Mouse (Mus musculus) limb, embryonic 15.5 days (tissue): Measurements from ENCODE around the gene Ino80d. TPM values are rescaled to one million over a fixed set of nuclear protein-coding genes. Genes with fewer than 3 reads are reported as not detected.

Experiments used
- ATAC-seq: fragments of 200-750 bp; cut with Nextera tagmentation; 2 replicates; pipeline ENCODE4 v1.8.0; 2017; ENCODE audit warnings: low read depth, moderate TSS enrichment; ENCODE audit not compliant: insufficient number of reproducible peaks, low FRiP score, low TSS enrichment
- H3K27ac ChIP-seq: fragments of 300-500 bp; sonication (generic); 2 replicates; pipeline ENCODE4 v1.5.1; 2015; ENCODE audit warnings: moderate library complexity, mild to moderate bottlenecking, inconsistent platforms
- H3K27me3 ChIP-seq: fragments of 300-500 bp; sonication (generic); 2 replicates; pipeline ENCODE4 v1.6.1; 2015; ENCODE audit warnings: inconsistent platforms
- H3K36me3 ChIP-seq: fragments of 300-500 bp; sonication (generic); 2 replicates; pipeline ENCODE4 v1.6.1; 2015; ENCODE audit warnings: inconsistent platforms
- H3K4me1 ChIP-seq: fragments of 300-500 bp; sonication (generic); 2 replicates; pipeline ENCODE4 v1.6.1; 2015; ENCODE audit warnings: inconsistent platforms
- H3K4me2 ChIP-seq: fragments of 300-500 bp; sonication (generic); 2 replicates; pipeline ENCODE4 v1.6.1; 2015; ENCODE audit warnings: mild to moderate bottlenecking, inconsistent platforms
- H3K4me3 ChIP-seq: fragments of 300-500 bp; sonication (generic); 2 replicates; pipeline ENCODE4 v1.5.1; 2015; ENCODE audit warnings: mild to moderate bottlenecking, inconsistent platforms
- H3K9ac ChIP-seq: fragments of 300-500 bp; sonication (generic); 2 replicates; pipeline ENCODE4 v1.6.1; 2015; ENCODE audit warnings: inconsistent platforms
- H3K9me3 ChIP-seq: fragments of 300-500 bp; sonication (generic); 2 replicates; pipeline ENCODE4 v1.6.1; 2016; ENCODE audit warnings: inconsistent platforms
- WGBS: fragments of 180-500 bp; shearing (Covaris S2); methylation state at CpG from one replicate; pipeline ENCODE4 v1.1.7; 2015; 5-methylcytosine and 5-hydroxymethylcytosine counted together
- microRNA-seq: library from miRNA; unstranded; fragments of <30 nt; microRNA quantifications from one replicate; pipeline ENCODE4, GENCODE M21; 2016
- polyA plus RNA-seq: library from polyadenylated mRNA; unstranded; fragments of >200 nt; fragmentation: Nextera tagmentation; extraction: Ambion mirVana; gene quantifications from 2 replicates; pipeline ENCODE4 v1.2.1, GENCODE M21; 2015

Ino80d gene
- polyA plus RNA-seq, 1 experiment from 2014 or later, result 11.3 TPM

DNA sequence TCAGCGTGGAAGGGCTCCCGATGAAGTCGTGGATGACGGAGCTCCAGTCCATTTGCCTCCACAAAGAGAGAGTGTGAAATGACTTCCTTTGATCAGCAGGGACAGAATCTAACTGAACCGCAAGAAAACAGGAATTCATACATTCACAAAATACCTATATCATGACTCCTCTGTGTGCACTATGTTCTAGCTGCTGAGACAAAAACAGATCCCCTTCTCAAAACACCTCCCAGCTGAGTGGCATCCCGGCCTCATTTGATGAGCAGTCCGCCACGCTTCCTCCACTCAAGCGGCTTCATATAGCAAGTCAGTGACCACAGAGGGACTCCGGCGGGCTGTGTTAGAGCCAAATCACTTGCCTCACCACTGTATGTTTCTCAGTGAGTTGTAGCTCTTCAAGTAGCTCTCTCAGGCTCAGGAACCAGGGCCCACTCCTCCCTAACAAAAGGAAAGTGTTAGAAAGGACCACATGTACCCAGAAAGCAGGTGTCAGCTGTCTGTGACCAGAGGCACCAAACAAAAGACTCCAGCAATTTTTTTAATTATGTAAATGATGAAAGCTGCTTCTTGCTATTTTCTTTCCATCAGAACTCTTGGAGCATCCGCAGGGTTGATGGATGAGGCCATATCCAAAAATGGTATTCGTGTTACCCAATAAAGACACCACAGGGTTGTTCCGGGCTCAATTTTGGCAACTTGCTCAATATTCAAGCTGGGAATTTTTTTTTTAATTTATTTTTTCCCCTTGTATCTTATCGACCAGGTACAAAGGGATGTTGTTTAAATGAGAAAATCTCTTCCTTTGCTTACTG lies 181.0 kb downstream of the Ino80d start:
- Histone ChIP-seq H3K27me3 (no peaks in the 10 kb centered on the region), H3K9me3 (no peaks in the 10 kb centered on the region), H3K4me3 (no peak overlapping the region), H3K9ac (no peak overlapping the region), H3K36me3 (no peaks in the 10 kb centered on the region), H3K27ac (no peak overlapping the region), H3K4me1 (peaks cover 19% of the 10 kb centered on the region), H3K4me2 (no peak overlapping the region)
- 68% methylated on average over 15 of the region's 15 CpGs for WGBS
- no peak for ATAC-seq

DNA sequence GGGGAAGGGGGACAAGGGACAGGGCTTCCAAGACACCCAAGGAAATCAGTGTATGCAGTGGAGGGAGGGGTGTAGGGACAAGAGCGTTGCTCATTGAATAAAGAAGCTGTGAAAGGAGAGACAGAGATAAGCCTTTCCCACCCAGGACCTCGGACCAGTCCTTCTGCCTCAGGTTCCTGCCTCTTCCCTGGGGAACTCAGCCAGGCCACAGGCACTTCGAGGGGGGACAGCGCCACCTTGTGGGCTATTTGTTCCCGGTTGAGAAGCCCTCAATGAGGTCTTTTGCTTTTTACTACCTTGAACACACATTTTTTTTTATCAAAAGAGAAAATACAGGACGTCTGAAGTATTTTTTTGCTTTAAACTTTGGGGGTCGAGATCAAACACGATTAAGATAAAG lies 185.0 kb downstream of the Ino80d start:
- no peak overlapping the region for H3K9ac ChIP-seq
- 8% methylated on average over 8 of the region's 8 CpGs for WGBS
- no peak for ATAC-seq
- H3K9me3 ChIP-seq, result no peaks in the 10 kb centered on the region
- no peaks in the 10 kb centered on the region for H3K27me3 ChIP-seq
- no peak overlapping the region for H3K4me2 ChIP-seq
- no peak overlapping the region for H3K27ac ChIP-seq
- peaks cover 12% of the 10 kb centered on the region for H3K4me1 ChIP-seq
- no peak overlapping the region for H3K4me3 ChIP-seq
- no peaks in the 10 kb centered on the region for H3K36me3 ChIP-seq

DNA sequence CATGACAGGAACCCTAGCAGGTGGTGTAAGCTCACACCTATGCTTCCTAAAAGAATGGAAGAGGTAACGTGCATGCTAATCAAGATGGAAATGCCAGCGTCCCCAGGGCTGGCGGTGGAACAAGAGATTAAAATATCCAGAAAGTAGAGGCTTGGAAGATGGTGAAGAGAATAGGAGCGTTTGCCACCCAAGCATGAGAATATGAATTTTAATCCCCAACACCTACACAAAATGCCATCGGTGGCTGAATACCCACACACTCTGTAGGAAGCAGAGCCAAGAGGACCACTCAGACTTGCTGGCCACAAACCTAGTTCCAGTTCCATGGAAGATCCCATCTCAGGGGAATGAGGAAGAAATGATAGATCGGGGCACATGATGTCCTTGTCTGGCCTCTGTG lies 195.2 kb downstream of the Ino80d start:
- Histone ChIP-seq H3K4me1 (no peaks in the 10 kb centered on the region), H3K27ac (no peak overlapping the region), H3K4me3 (no peak overlapping the region), H3K4me2 (no peak overlapping the region), H3K36me3 (no peaks in the 10 kb centered on the region), H3K9ac (no peak overlapping the region), H3K27me3 (no peaks in the 10 kb centered on the region), H3K9me3 (no peaks in the 10 kb centered on the region)
- ATAC-seq, result no peak
- WGBS, result 96% methylated on average over 6 of the region's 6 CpGs

DNA sequence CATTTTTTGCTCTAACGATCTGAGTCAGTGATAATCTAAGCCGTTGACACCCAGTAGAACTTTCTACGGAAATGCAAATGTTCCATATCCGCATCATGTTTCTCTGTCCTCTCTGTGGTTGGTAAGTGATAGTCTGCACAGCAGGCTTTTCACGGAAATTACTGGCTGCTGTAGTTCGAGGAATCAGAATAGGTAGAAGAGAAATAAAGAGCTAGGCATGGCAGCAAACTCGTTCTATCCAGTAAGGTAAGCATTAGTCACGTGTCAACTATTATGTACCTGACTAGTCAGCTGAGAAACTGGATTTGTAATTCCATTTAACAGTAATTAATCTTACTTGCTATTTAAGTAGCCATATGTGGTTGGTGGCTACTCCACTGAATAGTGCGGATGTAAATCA lies 197.9 kb downstream of the Ino80d start:
- no peaks in the 10 kb centered on the region for H3K9me3 ChIP-seq
- no peak overlapping the region for H3K4me3 ChIP-seq
- no peak overlapping the region for H3K4me2 ChIP-seq
- no peak overlapping the region for H3K27ac ChIP-seq
- WGBS, result 71% methylated on average over 9 of the region's 9 CpGs
- no peaks in the 10 kb centered on the region for H3K4me1 ChIP-seq
- no peak overlapping the region for H3K9ac ChIP-seq
- no peaks in the 10 kb centered on the region for H3K27me3 ChIP-seq
- no peaks in the 10 kb centered on the region for H3K36me3 ChIP-seq
- no peak for ATAC-seq

DNA sequence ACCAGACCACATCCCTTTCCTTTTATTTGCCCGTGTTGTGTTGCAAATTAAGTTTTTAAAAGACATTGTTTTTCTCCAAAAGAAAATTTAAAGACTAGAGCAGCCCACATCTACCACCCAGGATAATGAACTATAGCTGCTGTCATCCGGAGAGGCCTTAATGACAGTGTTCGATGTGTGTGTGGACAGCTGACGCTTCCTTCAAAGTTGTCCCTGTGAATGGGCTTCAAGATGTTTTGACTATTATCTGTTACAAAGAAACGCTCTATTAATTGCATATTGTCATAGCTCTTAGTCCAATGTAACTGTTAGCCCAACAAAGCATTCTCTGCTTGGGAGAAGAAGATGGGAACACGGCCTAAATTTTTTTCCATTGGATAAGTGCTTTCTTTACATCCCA lies 200.0 kb downstream of the Ino80d start:
- no peak for ATAC-seq
- WGBS, result 84% methylated on average over 6 of the region's 6 CpGs

DNA sequence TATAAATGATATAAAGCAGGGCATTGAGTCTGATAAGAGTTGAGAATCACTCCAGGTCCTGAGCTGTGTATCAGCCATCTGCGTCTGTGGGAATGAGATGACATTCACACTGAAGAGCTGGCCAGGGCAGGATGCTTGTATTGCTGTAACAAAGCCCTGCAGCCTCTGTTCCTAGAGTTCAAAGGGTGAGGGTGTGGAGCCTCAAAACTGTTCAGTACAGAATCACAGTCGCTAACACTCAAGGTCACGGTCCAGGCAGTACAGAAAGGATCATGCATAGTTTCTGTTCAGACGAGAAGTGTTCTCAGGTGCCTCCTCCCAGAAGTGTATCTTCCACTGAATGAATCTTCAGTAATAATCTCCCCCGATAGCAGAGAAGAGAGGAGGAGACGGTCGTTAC lies 203.0 kb downstream of the Ino80d start:
- no peak overlapping the region for H3K4me2 ChIP-seq
- peaks cover 16% of the 10 kb centered on the region for H3K4me1 ChIP-seq
- 68% methylated on average over 7 of the region's 7 CpGs for WGBS
- no peak overlapping the region for H3K4me3 ChIP-seq
- H3K27ac ChIP-seq, result no peak overlapping the region
- no peaks in the 10 kb centered on the region for H3K27me3 ChIP-seq
- no peak overlapping the region for H3K9ac ChIP-seq
- no peak for ATAC-seq
- no peaks in the 10 kb centered on the region for H3K9me3 ChIP-seq
- H3K36me3 ChIP-seq, result no peaks in the 10 kb centered on the region

More for the DNA sequence above, 200.0 kb downstream of the Ino80d start:
- H3K9ac ChIP-seq, result no peak overlapping the region
- H3K4me3 ChIP-seq, result no peak overlapping the region
- peaks cover 5% of the 10 kb centered on the region for H3K4me1 ChIP-seq
- H3K9me3 ChIP-seq, result no peaks in the 10 kb centered on the region
- no peak overlapping the region for H3K4me2 ChIP-seq
- H3K27ac ChIP-seq, result no peak overlapping the region
- H3K27me3 ChIP-seq, result no peaks in the 10 kb centered on the region
- no peaks in the 10 kb centered on the region for H3K36me3 ChIP-seq

DNA sequence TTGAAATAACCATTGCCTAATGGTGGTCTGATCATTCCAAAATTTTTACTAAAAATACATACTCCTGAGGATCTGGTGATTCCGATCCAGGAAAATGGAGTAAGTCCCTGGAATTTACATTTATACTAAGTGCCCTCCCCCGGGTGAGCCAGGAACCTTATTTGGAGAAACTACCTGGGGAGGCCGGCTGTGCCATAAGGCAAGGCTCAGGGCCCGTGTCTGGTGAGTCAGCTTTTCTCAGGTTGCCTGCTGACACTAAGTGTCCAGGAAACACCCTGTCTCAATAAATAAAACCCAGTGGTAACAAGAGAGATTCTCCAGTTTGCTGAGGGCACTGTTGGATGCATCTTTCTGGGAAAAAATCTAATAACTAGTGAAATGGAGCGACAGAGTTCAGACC lies 205.3 kb downstream of the Ino80d start:
- Histone ChIP-seq H3K27me3 (no peaks in the 10 kb centered on the region), H3K36me3 (no peaks in the 10 kb centered on the region), H3K27ac (no peak overlapping the region), H3K4me2 (no peak overlapping the region), H3K9me3 (no peaks in the 10 kb centered on the region), H3K4me1 (peaks cover 16% of the 10 kb centered on the region), H3K9ac (no peak overlapping the region), H3K4me3 (no peak overlapping the region)
- no peak for ATAC-seq
- 59% methylated on average over 5 of the region's 5 CpGs for WGBS

DNA sequence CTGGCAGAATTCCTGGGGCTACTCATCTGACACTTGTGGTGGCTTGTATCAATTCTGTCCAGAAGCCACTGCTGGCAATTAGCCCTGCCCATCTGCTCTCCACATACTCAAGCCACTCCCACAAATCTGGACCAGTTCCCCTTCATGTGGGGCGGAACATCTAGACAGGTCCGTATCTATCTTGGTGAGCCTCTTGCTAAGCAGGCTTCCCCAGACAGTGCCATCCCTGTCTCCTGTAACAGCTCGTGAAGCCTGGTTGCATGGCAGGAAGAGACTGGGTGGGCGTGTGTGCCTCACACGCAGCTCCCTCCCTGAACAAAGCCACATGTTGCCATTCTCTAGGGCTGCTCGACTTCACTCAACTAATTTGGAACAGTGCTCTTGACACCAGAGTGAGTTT lies 206.0 kb downstream of the Ino80d start:
- peaks cover 16% of the 10 kb centered on the region for H3K4me1 ChIP-seq
- no peaks in the 10 kb centered on the region for H3K27me3 ChIP-seq
- H3K4me2 ChIP-seq, result no peak overlapping the region
- H3K9me3 ChIP-seq, result no peaks in the 10 kb centered on the region
- H3K9ac ChIP-seq, result no peak overlapping the region
- ATAC-seq, result peak; percentile 53; the same call in 1 of the 2 replicates
- H3K36me3 ChIP-seq, result no peaks in the 10 kb centered on the region
- no peak overlapping the region for H3K27ac ChIP-seq
- whole genome bisulfite sequencing, result 36% methylated on average over 6 of the region's 6 CpGs
- no peak overlapping the region for H3K4me3 ChIP-seq

Small RNA genes within 50 kb of the gene (microRNA-seq; reads per million reads assigned to microRNA genes)
- gene Gm24557 (not detected), gene Gm44468 (not detected)

Other genes with a start within 250 kb of the Ino80d start
- 573 and 595 TPM in 2 replicates for gene Eef1b2, start 62.2 kb upstream of the Ino80d start, polyA plus RNA-seq
- 112 and 131 TPM in 2 replicates for gene Ndufs1, start 62.2 kb upstream of the Ino80d start, polyA plus RNA-seq
- 0.17 and 0.63 TPM in 2 replicates for gene Gpr1, start 99.9 kb upstream of the Ino80d start, polyA plus RNA-seq
- gene Zdbf2, start 158.6 kb upstream of the Ino80d start, polyA plus RNA-seq, result 13.0 and 19.3 TPM in 2 replicates